8 mouse cellular contexts compared by ENCODE assay signal in the genomic region with DNA sequence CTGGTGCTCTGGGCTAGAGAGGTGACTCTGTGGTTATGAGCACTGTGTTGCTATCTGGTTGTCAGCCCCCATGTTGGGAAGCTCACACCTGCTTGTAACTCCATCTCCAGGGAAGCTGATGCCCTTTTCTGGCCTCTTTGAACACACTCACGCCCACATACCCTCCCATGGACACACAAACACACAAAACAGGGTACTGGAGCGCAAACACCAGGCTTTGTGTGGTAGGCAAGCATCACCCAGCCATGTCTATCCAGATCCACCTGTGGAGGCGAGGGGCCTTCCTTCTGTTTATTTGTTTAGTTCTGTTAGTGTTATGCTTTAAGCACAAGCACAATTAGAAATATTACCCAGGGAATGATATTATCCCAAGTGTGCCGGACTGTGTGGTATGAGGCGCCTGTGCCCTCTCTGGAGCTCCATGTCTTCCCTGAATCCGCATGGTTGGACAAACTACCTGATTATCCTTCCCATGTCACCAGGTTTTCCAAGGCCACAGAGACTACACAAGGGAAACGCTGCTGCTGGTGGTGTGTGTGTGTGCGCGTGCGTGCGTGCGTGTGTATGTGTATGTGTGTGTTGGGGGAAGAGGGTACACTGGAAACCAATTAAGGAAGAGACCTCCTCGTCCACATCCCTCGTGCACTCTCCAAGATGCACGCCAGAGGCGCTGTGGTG. TPM values are rescaled to one million over a fixed set of nuclear protein-coding genes. Genes with fewer than 3 reads are reported as not detected.
DNase-seq lines count a peak whose midpoint lies in the region; ATAC-seq and TF ChIP-seq lines count a peak whose summit lies in the region.

No protein-coding gene starts in this region.

- TF ChIP-seq CTCF in kidney, adult 2 months (conservative IDR thresholded peaks at IDR 0.05; ENCODE audit: insufficient read depth, insufficient read length, low read depth, low read length): peak; percentile 90
- peak; percentile 47; the same call in 1 of the 2 replicates for TF ChIP-seq CTCF in E14TG2a.4 (conservative IDR thresholded peaks at IDR 0.05; ENCODE audit: low read length)

- TF ChIP-seq POLR2A in kidney, adult 2 months (IDR thresholded peaks at IDR 0.05; ENCODE audit: low read depth, low read length): no peak

- WGBS in kidney, adult 2 months: 32% methylated on average over 16 of the region's 16 CpGs
- WGBS in intestine, embryonic 14.5 days: 28% methylated on average over 16 of the region's 16 CpGs
- 26% methylated on average over 16 of the region's 16 CpGs for WGBS in midbrain, embryonic 12.5 days

- no peaks in the 10 kb centered on the region for H3K9me3 ChIP-seq in E14TG2a.4 (ENCODE audit: low read length)
- H3K9me3 ChIP-seq in intestine, embryonic 14.5 days (ENCODE audit: control insufficient read depth, low read length): no peaks in the 10 kb centered on the region
- H3K9me3 ChIP-seq in midbrain, embryonic 12.5 days: no peaks in the 10 kb centered on the region

- no peak for DNase-seq in kidney, adult 2 months
- DNase-seq in kidney, postnatal 10 days: no peak
- no peak for DNase-seq in intestine, embryonic 14.5 days (ENCODE audit: low spot score)
- DNase-seq in thymus, postnatal 0 days (ENCODE audit: low spot score): peak; percentile 64
- DNase-seq in ovary, adult 18-20 months (ENCODE audit: low spot score): no peak

- H3K27ac ChIP-seq in kidney, adult 2 months (ENCODE audit: insufficient read depth, low read depth, low read length): peak overlapping the region; percentile 41; the same call in 1 of the 2 replicates
- H3K27ac ChIP-seq in intestine, embryonic 14.5 days (ENCODE audit: low read depth): peak overlapping the region; percentile 94
- H3K27ac ChIP-seq in midbrain, embryonic 12.5 days (replicated peaks): peak overlapping the region; percentile 67

- no peaks in the 10 kb centered on the region; the same call in 1 of the 2 replicates for H3K36me3 ChIP-seq in kidney, adult 2 months (ENCODE audit: control insufficient read depth, insufficient read depth, low read length)
- no peaks in the 10 kb centered on the region for H3K36me3 ChIP-seq in E14TG2a.4 (ENCODE audit: insufficient read depth, low read length)
- H3K36me3 ChIP-seq in intestine, embryonic 14.5 days (ENCODE audit: control insufficient read depth, insufficient read depth, low read length): no peaks in the 10 kb centered on the region
- no peaks in the 10 kb centered on the region for H3K36me3 ChIP-seq in midbrain, embryonic 12.5 days

- H3K4me3 ChIP-seq in kidney, adult 2 months (ENCODE audit: insufficient read depth, low read depth, low read length): peak overlapping the region; percentile 79
- peak overlapping the region; percentile 85 for H3K4me3 ChIP-seq in E14TG2a.4 (replicated peaks; ENCODE audit: low read length)
- peak overlapping the region; percentile 61 for H3K4me3 ChIP-seq in intestine, embryonic 14.5 days (ENCODE audit: low read depth, low read length)
- peak overlapping the region; percentile 54 for H3K4me3 ChIP-seq in midbrain, embryonic 12.5 days

- 0 out of 2 replicates have a peak, but pooled peaks have one; percentile 52 for ATAC-seq in erythroid progenitor cell, adult 5-6 weeks (replicated peaks; ENCODE audit: low FRiP score, poor library complexity, severe bottlenecking)
- ATAC-seq in intestine, embryonic 14.5 days (replicated peaks; ENCODE audit: low FRiP score, low TSS enrichment, low read depth): no peak
- ATAC-seq in midbrain, embryonic 12.5 days (ENCODE audit: low FRiP score, low read depth): no peak

- H3K4me2 ChIP-seq in intestine, embryonic 14.5 days (ENCODE audit: low read length): peak overlapping the region; percentile 84
- H3K4me2 ChIP-seq in midbrain, embryonic 12.5 days (replicated peaks): peak overlapping the region; percentile 73

- H3K9ac ChIP-seq in intestine, embryonic 14.5 days (ENCODE audit: low read length): peak overlapping the region; percentile 49
- H3K9ac ChIP-seq in midbrain, embryonic 12.5 days (replicated peaks): no peak overlapping the region; the same call in 1 of the 2 replicates

- peaks cover 3% of the 10 kb centered on the region; the same call in 1 of the 2 replicates for H3K4me1 ChIP-seq in kidney, adult 2 months (ENCODE audit: control insufficient read depth, insufficient read depth, low read length)
- peaks cover 23% of the 10 kb centered on the region for H3K4me1 ChIP-seq in E14TG2a.4 (replicated peaks; ENCODE audit: low read depth, low read length)
- H3K4me1 ChIP-seq in intestine, embryonic 14.5 days (replicated peaks; ENCODE audit: control insufficient read depth, insufficient read depth, low read length): peaks cover 7% of the 10 kb centered on the region; the same call in 1 of the 2 replicates
- H3K4me1 ChIP-seq in midbrain, embryonic 12.5 days: peaks cover 19% of the 10 kb centered on the region

- no peaks in the 10 kb centered on the region for H3K27me3 ChIP-seq in kidney, adult 2 months (replicated peaks; ENCODE audit: control insufficient read depth, insufficient read depth, low read length)
- H3K27me3 ChIP-seq in E14TG2a.4 (ENCODE audit: insufficient read depth, low read length): 0 out of 2 replicates have a peak, but pooled peaks cover 6% of the 10 kb centered on the region
- no peaks in the 10 kb centered on the region for H3K27me3 ChIP-seq in intestine, embryonic 14.5 days (replicated peaks; ENCODE audit: control insufficient read depth, insufficient read depth, low read length)
- H3K27me3 ChIP-seq in midbrain, embryonic 12.5 days: peaks cover 11% of the 10 kb centered on the region

RNA-seq across cellular contexts. Expression of a gene that starts 0.8 kb away (rescaled TPM):
- 22.5 and 25.6 TPM in 2 replicates for polyA plus RNA-seq in kidney, adult 2 months (2012; rRNA removed)
- 1.4 TPM in 1 of 2 replicates, not detected in the other for total RNA-seq in erythroid progenitor cell, adult 5-6 weeks (2015; ENCODE audit: low replicate concordance)
- total RNA-seq in erythroid progenitor cell, adult 5-6 weeks (2017; ENCODE audit: low replicate concordance): not detected in 2 replicates
- 9.9 and 10.7 TPM in 2 replicates for polyA plus RNA-seq in intestine, embryonic 14.5 days (2014; fragmentation: Nextera tagmentation; extraction: Ambion mirVana)
- 1.6 and 2.7 TPM in 2 replicates for polyA plus RNA-seq in midbrain, embryonic 12.5 days (2016; fragmentation: Nextera tagmentation; extraction: Ambion mirVana)
- 3.4 and 3.8 TPM in 2 replicates for polyA plus RNA-seq in thymus, postnatal 0 days (2015; fragmentation: Nextera tagmentation; extraction: Ambion mirVana)

Comparison
In these comparisons a context has a peak if more than half of its experiments do, and no peak if none do; other contexts are left out.
1. H3K27ac ChIP-seq: peak in every context shown above with its lines; median percentile 94 in intestine, embryonic 14.5 days; 67 in midbrain, embryonic 12.5 days; 41 in kidney, adult 2 months.